Mouse (Mus musculus) forebrain, embryonic 14.5 days (tissue): ENCODE measurements around the gene C2cd5. TPM values are rescaled to one million over a fixed set of nuclear protein-coding genes. Genes with fewer than 3 reads are reported as not detected.
"Not testable (repeated sequence)": the region's sequence is repeated elsewhere in the genome, so short reads cannot be mapped to it uniquely, and the experiment has no call there.

ENCODE experiments used
- ATAC-seq: fragments of 200-750 bp; cut with Nextera tagmentation; 2 replicates; pipeline ENCODE4 v1.8.0; 2017; ENCODE audit warnings: mild to moderate bottlenecking, moderate library complexity
- DNase-seq: peaks from one replicate; pipeline ENCODE4 v3.0.0-alpha.2; 2015; ENCODE audit warnings: low spot score
- H3K27ac ChIP-seq: fragments of 300-500 bp; sonication (generic); 2 replicates; pipeline ENCODE4 v1.5.1; 2014; ENCODE audit warnings: low read depth, mild to moderate bottlenecking, control low read depth, low read length, moderate library complexity
- H3K27me3 ChIP-seq: fragments of 300-500 bp; sonication (generic); replicated peaks from 2 replicates; pipeline ENCODE4 v1.6.1; 2014; ENCODE audit warnings: low read length, control low read depth, mixed read lengths; ENCODE audit not compliant: control insufficient read depth, insufficient read depth
- H3K36me3 ChIP-seq: fragments of 300-500 bp; sonication (generic); 2 replicates; pipeline ENCODE4 v1.6.1; 2014; ENCODE audit warnings: low read length, control low read depth; ENCODE audit not compliant: control insufficient read depth, insufficient read depth
- H3K4me1 ChIP-seq: fragments of 300-500 bp; sonication (generic); 2 replicates; pipeline ENCODE4 v1.6.1; 2014; ENCODE audit warnings: antibody characterized with exemption, low read length, control low read depth; ENCODE audit not compliant: control insufficient read depth, insufficient read depth
- H3K4me2 ChIP-seq: fragments of 300-500 bp; sonication (generic); 2 replicates; pipeline ENCODE4 v1.6.1; 2014; ENCODE audit warnings: mild to moderate bottlenecking, control low read depth, low read length
- H3K4me3 ChIP-seq: fragments of 300-500 bp; sonication (generic); 2 replicates; pipeline ENCODE4 v1.5.1; 2014; ENCODE audit warnings: low read depth, low read length, control low read depth
- H3K9ac ChIP-seq: fragments of 300-500 bp; sonication (generic); 2 replicates; pipeline ENCODE4 v1.6.1; 2014; ENCODE audit warnings: mild to moderate bottlenecking, low read length, control low read depth, moderate library complexity
- H3K9me3 ChIP-seq: fragments of 300-500 bp; sonication (generic); replicated peaks from 2 replicates; pipeline ENCODE4 v1.6.1; 2016; ENCODE audit warnings: low read length, control low read depth, mixed read lengths; ENCODE audit not compliant: control insufficient read depth
- WGBS: fragments of 180-500 bp; shearing (Covaris S2); extraction: QIAGEN DNeasy Blood & Tissue Kit; methylation state at CpG from one replicate; pipeline ENCODE4 v1.1.7; 2014; 5-methylcytosine and 5-hydroxymethylcytosine counted together
- polyA plus RNA-seq: library from polyadenylated mRNA; unstranded; fragments of >200 nt; fragmentation: Nextera tagmentation; extraction: Ambion mirVana; gene quantifications from 2 replicates; pipeline ENCODE4 v1.2.1, GENCODE M21; 2014

C2cd5 gene
- polyA plus RNA-seq, 1 experiment from 2014 or later, result 23.3 TPM

- no peak overlapping the region for H3K27ac ChIP-seq
- peaks cover 4% of the 10 kb centered on the region for H3K27me3 ChIP-seq
- no peak overlapping the region for H3K4me3 ChIP-seq
- peaks cover 2% of the 10 kb centered on the region; the same call in 1 of the 2 replicates for H3K4me1 ChIP-seq
- DNase-seq (no peak), ATAC-seq (no peak)
- no peaks in the 10 kb centered on the region for H3K36me3 ChIP-seq
- H3K9ac ChIP-seq, result no peak overlapping the region
- H3K9me3 ChIP-seq, result no peaks in the 10 kb centered on the region
- WGBS, result 51% methylated on average over 7 of the region's 7 CpGs
- no peak overlapping the region for H3K4me2 ChIP-seq
Measured at GRCm38 (mm10) chr6:142992099-142992498, 107.8 kb downstream of the C2cd5 start.

GRCm38 (mm10) chr6:142991391-142992059, 108.4 kb downstream of the C2cd5 start:
- no peaks in the 10 kb centered on the region for H3K36me3 ChIP-seq
- no peak overlapping the region for H3K27ac ChIP-seq
- no peak for ATAC-seq
- 61% methylated on average over 7 of the region's 7 CpGs for WGBS
- no peak overlapping the region for H3K9ac ChIP-seq
- H3K27me3 ChIP-seq, result peaks cover 4% of the 10 kb centered on the region
- H3K4me1 ChIP-seq, result peaks cover 2% of the 10 kb centered on the region; the same call in 1 of the 2 replicates
- H3K9me3 ChIP-seq, result no peaks in the 10 kb centered on the region
- DNase-seq, result no peak
- no peak overlapping the region for H3K4me2 ChIP-seq
- no peak overlapping the region for H3K4me3 ChIP-seq

DNA sequence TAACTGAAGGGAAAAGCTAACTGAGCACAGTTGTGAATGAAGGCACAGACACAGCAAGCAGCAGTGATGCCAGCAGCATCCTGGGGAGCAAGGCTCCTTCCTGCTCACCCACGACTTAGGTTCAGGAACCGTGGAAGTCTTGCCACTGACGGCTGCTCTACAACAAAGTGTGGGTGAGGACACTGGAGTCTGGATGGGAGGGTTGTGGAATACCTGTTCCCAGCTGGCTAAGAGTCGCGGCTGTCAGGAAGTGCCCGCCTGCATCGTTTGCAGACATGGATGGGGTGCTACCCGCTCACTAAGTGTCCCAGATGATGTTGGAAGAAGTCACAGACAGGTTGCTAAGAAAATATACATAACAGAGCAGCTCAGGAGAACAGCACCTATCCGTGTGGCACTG, 109.4 kb downstream of the C2cd5 start:
- Histone ChIP-seq H3K36me3 (no peaks in the 10 kb centered on the region), H3K4me1 (peaks cover 2% of the 10 kb centered on the region; the same call in 1 of the 2 replicates), H3K4me3 (no peak overlapping the region), H3K4me2 (no peak overlapping the region), H3K9ac (no peak overlapping the region), H3K27ac (no peak overlapping the region), H3K27me3 (peaks cover 4% of the 10 kb centered on the region), H3K9me3 (no peaks in the 10 kb centered on the region)
- DNase-seq (no peak), ATAC-seq (no peak)
- 83% methylated on average over 9 of the region's 9 CpGs for WGBS

DNA sequence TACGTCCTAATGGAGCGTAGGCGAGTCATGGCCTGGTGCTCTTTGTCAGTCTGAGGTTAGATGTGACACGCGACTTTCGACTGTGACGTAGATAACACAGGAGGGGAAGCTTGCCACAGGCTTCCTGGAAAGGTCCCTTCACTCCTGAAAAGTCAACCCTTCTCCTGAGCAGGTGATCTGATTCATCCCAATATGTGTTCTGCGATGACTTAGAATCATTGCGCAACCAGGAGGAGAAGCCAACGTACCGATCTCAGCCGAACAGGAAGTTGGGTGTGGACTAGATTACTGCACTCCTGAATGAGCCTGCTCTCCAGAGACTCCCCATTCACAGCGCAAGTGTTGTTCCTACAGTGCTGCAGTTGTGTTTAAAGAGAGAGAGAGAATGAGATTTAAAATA, 110.4 kb downstream of the C2cd5 start:
- Histone ChIP-seq H3K27ac (no peak overlapping the region), H3K27me3 (peaks cover 4% of the 10 kb centered on the region), H3K4me3 (no peak overlapping the region), H3K36me3 (no peaks in the 10 kb centered on the region), H3K4me1 (0 out of 2 replicates have a peak, but pooled peaks cover 2% of the 10 kb centered on the region), H3K4me2 (no peak overlapping the region), H3K9ac (no peak overlapping the region), H3K9me3 (no peaks in the 10 kb centered on the region)
- 95% methylated on average over 13 of the region's 13 CpGs for WGBS
- ATAC-seq (no peak), DNase-seq (no peak)

GRCm38 (mm10) chr6:142988753-142989152, 111.2 kb downstream of the C2cd5 start:
- Histone ChIP-seq H3K4me2 (no peak overlapping the region), H3K4me1 (no peaks in the 10 kb centered on the region), H3K36me3 (no peaks in the 10 kb centered on the region), H3K9me3 (no peaks in the 10 kb centered on the region), H3K9ac (no peak overlapping the region), H3K4me3 (no peak overlapping the region), H3K27ac (no peak overlapping the region), H3K27me3 (peaks cover 4% of the 10 kb centered on the region)
- WGBS, result 27% methylated on average over 10 of the region's 10 CpGs
- ATAC-seq (peak; percentile 62), DNase-seq (peak; percentile 57)

GRCm38 (mm10) chr6:142988231-142988630, 111.7 kb downstream of the C2cd5 start:
- 79% methylated on average over 6 of the region's 6 CpGs for WGBS
- H3K4me3 ChIP-seq, result no peak overlapping the region
- no peak for DNase-seq

DNA sequence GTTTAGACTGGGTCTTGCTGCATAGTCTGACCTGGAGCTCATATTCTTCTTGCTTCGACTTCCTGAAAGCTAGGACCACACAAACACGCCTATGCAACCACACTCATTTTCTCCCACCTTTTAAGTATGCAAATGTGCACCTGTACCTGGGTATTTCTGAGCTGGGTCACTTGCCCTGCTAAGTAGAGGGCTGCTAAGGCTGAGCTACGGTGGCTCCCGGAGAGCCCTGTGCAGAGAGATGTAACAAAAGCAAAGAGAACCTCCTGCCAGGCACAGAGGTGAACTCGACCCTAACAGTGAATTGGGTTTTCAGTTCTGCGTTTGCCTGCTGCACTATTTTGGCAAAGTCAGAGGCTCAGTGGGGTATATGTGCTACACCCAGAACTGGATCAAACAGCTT, 112.3 kb downstream of the C2cd5 start:
- peaks cover 4% of the 10 kb centered on the region for H3K27me3 ChIP-seq
- no peaks in the 10 kb centered on the region for H3K36me3 ChIP-seq
- no peak overlapping the region for H3K27ac ChIP-seq
- WGBS, result 67% methylated on average over 6 of the region's 6 CpGs
- no peaks in the 10 kb centered on the region for H3K4me1 ChIP-seq
- no peak overlapping the region for H3K4me2 ChIP-seq
- no peaks in the 10 kb centered on the region for H3K9me3 ChIP-seq
- H3K4me3 ChIP-seq, result no peak overlapping the region
- DNase-seq, result no peak
- H3K9ac ChIP-seq, result no peak overlapping the region
- ATAC-seq, result no peak

More at GRCm38 (mm10) chr6:142988231-142988630, 111.7 kb downstream of the C2cd5 start:
- H3K36me3 ChIP-seq, result no peaks in the 10 kb centered on the region
- H3K27ac ChIP-seq, result no peak overlapping the region
- no peak overlapping the region for H3K9ac ChIP-seq
- peaks cover 4% of the 10 kb centered on the region for H3K27me3 ChIP-seq
- ATAC-seq, result no peak
- H3K4me2 ChIP-seq, result no peak overlapping the region
- no peaks in the 10 kb centered on the region for H3K9me3 ChIP-seq
- no peaks in the 10 kb centered on the region for H3K4me1 ChIP-seq

DNA sequence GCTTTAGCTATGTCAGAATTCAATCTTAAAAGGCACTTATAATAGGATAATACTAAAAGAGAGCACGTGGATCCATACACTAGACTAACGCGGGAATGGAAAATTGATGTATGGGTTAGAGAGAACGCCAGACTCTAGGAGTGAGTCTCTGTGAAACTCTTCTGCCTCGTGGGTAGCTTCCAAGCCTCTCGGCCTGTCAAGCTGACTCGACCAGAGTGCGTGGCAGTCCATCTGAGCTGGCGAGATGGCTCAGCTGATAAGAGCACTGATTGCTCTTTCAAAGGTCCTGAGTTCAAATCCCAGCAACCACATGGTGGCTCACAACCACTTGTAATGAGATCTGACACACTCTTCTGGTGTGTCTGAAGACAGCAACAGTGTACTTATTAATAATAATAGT, 113.2 kb downstream of the C2cd5 start:
- H3K4me3 ChIP-seq, H3K27me3 ChIP-seq, H3K27ac ChIP-seq, H3K36me3 ChIP-seq, DNase-seq, ATAC-seq, H3K9me3 ChIP-seq, H3K9ac ChIP-seq, H3K4me1 ChIP-seq, H3K4me2 ChIP-seq: not testable (repeated sequence)
- WGBS, result 93% methylated on average over 9 of the region's 9 CpGs

DNA sequence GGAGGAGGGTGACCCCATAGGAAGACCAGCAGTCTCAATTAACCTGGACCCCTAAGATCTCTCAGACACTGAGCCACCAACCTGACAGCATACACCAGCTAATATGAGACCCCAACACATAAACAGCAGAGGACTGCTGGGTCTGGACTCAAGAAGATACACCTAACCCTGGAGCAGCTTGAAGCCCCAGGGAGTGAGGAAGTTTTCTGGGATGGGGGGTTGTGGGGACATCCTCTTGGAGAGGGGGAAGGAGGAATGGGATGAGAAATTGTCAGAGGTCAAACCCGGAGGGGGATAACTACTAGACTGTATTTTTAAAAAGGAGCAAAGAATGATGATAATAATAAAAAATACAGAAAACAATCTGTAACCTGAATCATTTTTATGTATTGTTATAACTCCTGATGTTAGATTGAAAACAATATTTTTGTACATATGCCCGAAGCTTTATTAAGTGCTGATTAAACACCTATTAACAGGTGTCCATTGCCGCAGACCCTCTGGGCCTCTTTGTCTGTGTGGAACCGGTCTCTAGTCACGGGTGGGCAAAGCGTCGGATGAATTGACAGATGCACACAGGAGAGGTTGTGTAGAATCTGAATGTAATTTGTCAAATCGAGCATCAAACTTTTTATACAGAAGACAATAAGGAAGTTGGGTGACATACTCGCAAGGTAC, 114.2 kb downstream of the C2cd5 start:
- not testable (repeated sequence) for H3K4me1 ChIP-seq, H3K27ac ChIP-seq, ATAC-seq, DNase-seq, H3K27me3 ChIP-seq, H3K4me3 ChIP-seq, H3K4me2 ChIP-seq, H3K36me3 ChIP-seq, H3K9ac ChIP-seq, H3K9me3 ChIP-seq
- 87% methylated on average over 9 of the region's 9 CpGs for WGBS
